Mouse (Mus musculus) bone marrow, adult 2 months (tissue): ENCODE data around the gene Adipor2.

ENCODE experiments used
- CTCF ChIP-seq: fragments of 200-500 bp; IDR thresholded peaks from 2 replicates; pipeline ENCODE4 v1.5.1; 2011; ENCODE audit warnings: low read length, control low read depth; ENCODE audit not compliant: control insufficient read depth, insufficient read depth
- POLR2A ChIP-seq: fragments of 200-500 bp; IDR thresholded peaks from 2 replicates; pipeline ENCODE4 v1.6.1; 2011; ENCODE audit warnings: low read depth, mild to moderate bottlenecking, control low read depth, low read length, borderline replicate concordance; ENCODE audit not compliant: control insufficient read depth

- TF ChIP-seq CTCF (no peak), POLR2A (no peak)
Observed at GRCm38 (mm10) chr6:119386421-119386820, 31.1 kb downstream of the Adipor2 start.
